Comparison of ENCODE assay signal across 8 mouse cellular contexts in the genomic region with DNA sequence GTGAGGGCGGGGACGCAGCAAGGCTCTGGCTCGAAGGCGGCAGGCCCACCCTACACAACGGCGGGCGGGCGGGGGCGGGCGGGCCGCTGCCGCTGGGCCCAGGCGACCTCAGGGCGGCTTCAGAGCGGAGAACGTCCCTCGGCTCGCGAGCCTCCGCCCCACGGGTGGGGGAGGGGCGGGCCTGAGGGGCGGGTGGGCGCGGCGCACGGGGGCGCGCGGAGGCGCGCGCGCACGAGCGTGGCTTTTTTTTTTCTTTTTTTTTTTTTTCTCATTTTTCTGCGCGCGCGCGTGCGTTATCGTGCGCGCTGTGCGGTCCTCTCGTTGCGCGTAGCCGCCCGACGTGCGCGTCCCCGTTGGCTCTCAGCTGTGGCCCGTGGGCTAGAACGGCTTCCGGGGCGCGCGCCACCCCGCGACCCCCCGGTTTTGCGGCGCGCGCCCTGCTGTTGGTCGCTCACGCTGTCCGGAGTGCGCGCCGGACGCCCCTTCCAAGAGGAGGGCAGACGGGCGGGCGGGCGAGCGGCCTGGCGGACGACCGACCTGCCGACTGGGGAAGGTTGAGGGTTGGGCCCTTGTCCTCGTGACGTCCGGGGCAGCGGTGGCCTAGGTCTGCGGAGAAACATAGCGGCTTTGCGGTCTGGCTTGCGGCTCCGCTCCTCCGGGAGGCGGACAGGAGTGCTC. TPM values are rescaled to one million over a fixed set of nuclear protein-coding genes. Genes with fewer than 3 reads are reported as not detected.
DNase-seq lines count a peak whose midpoint lies in the region; ATAC-seq and TF ChIP-seq lines count a peak whose summit lies in the region.

No protein-coding gene starts in this region.

- under 1% methylated on average over 69 of the region's 95 CpGs for WGBS in embryonic facial prominence, embryonic 12.5 days
- under 1% methylated on average over 90 of the region's 95 CpGs for WGBS in heart, adult 2 months
- under 1% methylated on average over 66 of the region's 95 CpGs for WGBS in limb, embryonic 13.5 days
- under 1% methylated on average over 67 of the region's 95 CpGs for WGBS in midbrain, embryonic 15.5 days

- TF ChIP-seq CTCF in heart, adult 2 months (IDR thresholded peaks at IDR 0.05): no peak

- peak overlapping the region; percentile 70 for H3K4me2 ChIP-seq in embryonic facial prominence, embryonic 12.5 days (replicated peaks)
- H3K4me2 ChIP-seq in limb, embryonic 13.5 days (replicated peaks): peak overlapping the region; percentile 75
- H3K4me2 ChIP-seq in midbrain, embryonic 15.5 days: peak overlapping the region; percentile 74

- no peak for TF ChIP-seq EP300 in heart, adult 2 months (IDR thresholded peaks at IDR 0.05; ENCODE audit: insufficient read depth, low read depth, low read length)

- peak; percentile 73 for ATAC-seq in embryonic facial prominence, embryonic 12.5 days (ENCODE audit: insufficient number of reproducible peaks, insufficient read depth, low FRiP score, low TSS enrichment)
- ATAC-seq in limb, embryonic 13.5 days (ENCODE audit: low FRiP score, low read depth): peak; percentile 82
- peak; percentile 85 for ATAC-seq in midbrain, embryonic 15.5 days (replicated peaks)

- TF ChIP-seq POLR2A in heart, adult 2 months (IDR thresholded peaks at IDR 0.05; ENCODE audit: insufficient read depth, low read depth, low read length): no peak

- DNase-seq in 3T3-L1 (ENCODE audit: low read depth, low spot score): peak; percentile 72
- DNase-seq in adrenal gland, postnatal 25 days: peak; percentile 83
- peak; percentile 86 to 89 for DNase-seq in heart, adult 2 months
- peak; percentile 72 to 76 for DNase-seq in kidney, adult 8-10 months
- peak; percentile 75 to 83 for DNase-seq in spleen, adult 18-20 months

- no peaks in the 10 kb centered on the region for H3K9me3 ChIP-seq in embryonic facial prominence, embryonic 12.5 days
- no peaks in the 10 kb centered on the region for H3K9me3 ChIP-seq in limb, embryonic 13.5 days
- no peaks in the 10 kb centered on the region for H3K9me3 ChIP-seq in midbrain, embryonic 15.5 days

- peak overlapping the region; percentile 96 for H3K9ac ChIP-seq in embryonic facial prominence, embryonic 12.5 days
- peak overlapping the region; percentile 98 for H3K9ac ChIP-seq in heart, adult 2 months (ENCODE audit: low read depth, low read length)
- H3K9ac ChIP-seq in limb, embryonic 13.5 days: peak overlapping the region; percentile 96
- peak overlapping the region; percentile 92 for H3K9ac ChIP-seq in midbrain, embryonic 15.5 days

- intact Hi-C loops in heart, adult 2 months (cut with DNase I): loop anchor here (2.0 kb wide), 2 partner anchors 39 to 49 kb away; a partner anchor contains a TSS

- peaks cover 3% of the 10 kb centered on the region; the same call in 1 of the 2 replicates for H3K79me2 ChIP-seq in heart, adult 2 months (replicated peaks; ENCODE audit: control insufficient read depth, insufficient read depth, low read length)

- peaks cover 41% of the 10 kb centered on the region for H3K36me3 ChIP-seq in embryonic facial prominence, embryonic 12.5 days
- H3K36me3 ChIP-seq in heart, adult 2 months (ENCODE audit: control insufficient read depth, insufficient read depth, low read length): peaks cover 22% of the 10 kb centered on the region
- H3K36me3 ChIP-seq in limb, embryonic 13.5 days: peaks cover 45% of the 10 kb centered on the region
- H3K36me3 ChIP-seq in midbrain, embryonic 15.5 days (replicated peaks): peaks cover 29% of the 10 kb centered on the region

- H3K4me1 ChIP-seq in embryonic facial prominence, embryonic 12.5 days: peaks cover 18% of the 10 kb centered on the region
- H3K4me1 ChIP-seq in heart, adult 2 months (ENCODE audit: control insufficient read depth, insufficient read depth, low read length): peaks cover 6% of the 10 kb centered on the region
- H3K4me1 ChIP-seq in limb, embryonic 13.5 days: peaks cover 22% of the 10 kb centered on the region
- peaks cover 34% of the 10 kb centered on the region for H3K4me1 ChIP-seq in midbrain, embryonic 15.5 days

- peak overlapping the region; percentile 99 for H3K27ac ChIP-seq in embryonic facial prominence, embryonic 12.5 days
- peak overlapping the region; percentile 98 for H3K27ac ChIP-seq in heart, adult 2 months
- peak overlapping the region; percentile 98 for H3K27ac ChIP-seq in limb, embryonic 13.5 days
- peak overlapping the region; percentile 100 for H3K27ac ChIP-seq in midbrain, embryonic 15.5 days

- H3K27me3 ChIP-seq in embryonic facial prominence, embryonic 12.5 days: no peaks in the 10 kb centered on the region
- no peaks in the 10 kb centered on the region for H3K27me3 ChIP-seq in heart, adult 2 months (ENCODE audit: control insufficient read depth, insufficient read depth, low read length)
- H3K27me3 ChIP-seq in limb, embryonic 13.5 days: no peaks in the 10 kb centered on the region
- H3K27me3 ChIP-seq in midbrain, embryonic 15.5 days (replicated peaks): no peaks in the 10 kb centered on the region

- peak overlapping the region; percentile 94 for H3K4me3 ChIP-seq in embryonic facial prominence, embryonic 12.5 days
- H3K4me3 ChIP-seq in heart, adult 2 months: peak overlapping the region; percentile 85
- H3K4me3 ChIP-seq in limb, embryonic 13.5 days: peak overlapping the region; percentile 90
- H3K4me3 ChIP-seq in midbrain, embryonic 15.5 days: peak overlapping the region; percentile 99

RNA-seq across cellular contexts. Expression of a gene that starts 0.8 kb away (rescaled TPM):
- 126 and 144 TPM in 2 replicates for total RNA-seq in adrenal gland, postnatal 25 days (2021)
- 160 TPM in 2 replicates for polyA plus RNA-seq in embryonic facial prominence, embryonic 12.5 days (2016; fragmentation: Nextera tagmentation; extraction: Ambion mirVana)
- 10 to 100 TPM; 57.8 to 64.2 TPM for total RNA-seq in heart, adult 2 months (2021)
- 55.6 and 70.1 TPM in 2 replicates for polyA plus RNA-seq in heart, adult 2 months (2012; rRNA removed)
- polyA plus RNA-seq in limb, embryonic 13.5 days (2015; fragmentation: Nextera tagmentation; extraction: Ambion mirVana): 134 and 137 TPM in 2 replicates
- polyA plus RNA-seq in midbrain, embryonic 15.5 days (2015; fragmentation: Nextera tagmentation; extraction: Ambion mirVana): 132 and 133 TPM in 2 replicates

RNA-seq across cellular contexts. Expression of a gene that starts 9.9 kb away (rescaled TPM):
- 221 and 259 TPM in 2 replicates for total RNA-seq in adrenal gland, postnatal 25 days (2021)
- 110 and 115 TPM in 2 replicates for polyA plus RNA-seq in embryonic facial prominence, embryonic 12.5 days (2016; fragmentation: Nextera tagmentation; extraction: Ambion mirVana)
- total RNA-seq in heart, adult 2 months (2021): 10 to 100 TPM; 68.4 to 76.3 TPM
- 108 and 173 TPM in 2 replicates for polyA plus RNA-seq in heart, adult 2 months (2012; rRNA removed)
- polyA plus RNA-seq in limb, embryonic 13.5 days (2015; fragmentation: Nextera tagmentation; extraction: Ambion mirVana): 108 and 111 TPM in 2 replicates
- polyA plus RNA-seq in midbrain, embryonic 15.5 days (2015; fragmentation: Nextera tagmentation; extraction: Ambion mirVana): 64.0 and 64.6 TPM in 2 replicates

RNA-seq across cellular contexts. Expression of a gene that starts 27.0 kb away (rescaled TPM):
- total RNA-seq in adrenal gland, postnatal 25 days (2021): 292 and 314 TPM in 2 replicates
- 99.0 and 102 TPM in 2 replicates for polyA plus RNA-seq in embryonic facial prominence, embryonic 12.5 days (2016; fragmentation: Nextera tagmentation; extraction: Ambion mirVana)
- 10 to 100 TPM; 83.2 to 91.9 TPM for total RNA-seq in heart, adult 2 months (2021)
- polyA plus RNA-seq in heart, adult 2 months (2012; rRNA removed): 110 and 147 TPM in 2 replicates
- polyA plus RNA-seq in limb, embryonic 13.5 days (2015; fragmentation: Nextera tagmentation; extraction: Ambion mirVana): 68.3 and 75.9 TPM in 2 replicates
- polyA plus RNA-seq in midbrain, embryonic 15.5 days (2015; fragmentation: Nextera tagmentation; extraction: Ambion mirVana): 87.1 and 94.3 TPM in 2 replicates

RNA-seq across cellular contexts. Expression of a gene that starts 37.9 kb away (rescaled TPM):
- 114 and 134 TPM in 2 replicates for total RNA-seq in adrenal gland, postnatal 25 days (2021)
- 51.3 and 58.5 TPM in 2 replicates for polyA plus RNA-seq in embryonic facial prominence, embryonic 12.5 days (2016; fragmentation: Nextera tagmentation; extraction: Ambion mirVana)
- total RNA-seq in heart, adult 2 months (2021): 100 to 1,000 TPM; 326 to 360 TPM
- polyA plus RNA-seq in heart, adult 2 months (2012; rRNA removed): 272 and 392 TPM in 2 replicates
- 47.1 and 62.6 TPM in 2 replicates for polyA plus RNA-seq in limb, embryonic 13.5 days (2015; fragmentation: Nextera tagmentation; extraction: Ambion mirVana)
- 19.1 and 22.7 TPM in 2 replicates for polyA plus RNA-seq in midbrain, embryonic 15.5 days (2015; fragmentation: Nextera tagmentation; extraction: Ambion mirVana)

RNA-seq across cellular contexts. Expression of a gene that starts 42.7 kb away (rescaled TPM):
- total RNA-seq in adrenal gland, postnatal 25 days (2021): 66.3 and 95.0 TPM in 2 replicates
- polyA plus RNA-seq in embryonic facial prominence, embryonic 12.5 days (2016; fragmentation: Nextera tagmentation; extraction: Ambion mirVana): 207 and 209 TPM in 2 replicates
- 10 to 100 TPM; 47.8 to 51.2 TPM for total RNA-seq in heart, adult 2 months (2021)
- 55.5 and 65.0 TPM in 2 replicates for polyA plus RNA-seq in heart, adult 2 months (2012; rRNA removed)
- 188 and 190 TPM in 2 replicates for polyA plus RNA-seq in limb, embryonic 13.5 days (2015; fragmentation: Nextera tagmentation; extraction: Ambion mirVana)
- polyA plus RNA-seq in midbrain, embryonic 15.5 days (2015; fragmentation: Nextera tagmentation; extraction: Ambion mirVana): 101 TPM in 2 replicates

Comparison
In these comparisons a context has a peak if more than half of its experiments do, and no peak if none do; other contexts are left out.
1. Peak in every context shown above with its lines: DNase-seq, ATAC-seq, H3K4me3 ChIP-seq and H3K27ac ChIP-seq.